Mouse (Mus musculus) neural tube, embryonic 14.5 days (tissue): Measurements from ENCODE around the gene Lonrf3. TPM values are rescaled to one million over a fixed set of nuclear protein-coding genes. Genes with fewer than 3 reads are reported as not detected.

ENCODE experiments used
- ATAC-seq: fragments of 200-750 bp; cut with Nextera tagmentation; 2 replicates; pipeline ENCODE4 v1.8.0; 2017; ENCODE audit warnings: low read depth, mild to moderate bottlenecking, moderate TSS enrichment, moderate library complexity
- H3K27ac ChIP-seq: fragments of 300-500 bp; sonication (generic); 2 replicates; pipeline ENCODE4 v1.5.1; 2014; ENCODE audit warnings: low read depth, mild to moderate bottlenecking, control low read depth, low read length, moderate library complexity, mixed read lengths
- H3K27me3 ChIP-seq: fragments of 300-500 bp; sonication (generic); 2 replicates; pipeline ENCODE4 v1.6.1; 2014; ENCODE audit warnings: low read length; ENCODE audit not compliant: control insufficient read depth, insufficient read depth
- H3K36me3 ChIP-seq: fragments of 300-500 bp; sonication (generic); 2 replicates; pipeline ENCODE4 v1.6.1; 2014; ENCODE audit warnings: low read length, mixed read lengths; ENCODE audit not compliant: control insufficient read depth, insufficient read depth
- H3K4me1 ChIP-seq: fragments of 300-500 bp; sonication (generic); 2 replicates; pipeline ENCODE4 v1.6.1; 2014; ENCODE audit warnings: low read length; ENCODE audit not compliant: control insufficient read depth, insufficient read depth
- H3K4me2 ChIP-seq: fragments of 300-500 bp; sonication (generic); 2 replicates; pipeline ENCODE4 v1.6.1; 2014; ENCODE audit warnings: mild to moderate bottlenecking, low read depth, low read length, control low read depth
- H3K4me3 ChIP-seq: fragments of 300-500 bp; sonication (generic); 2 replicates; pipeline ENCODE4 v1.5.1; 2014; ENCODE audit warnings: low read depth, low read length, control low read depth, mixed read lengths
- H3K9ac ChIP-seq: fragments of 300-500 bp; sonication (generic); replicated peaks from 2 replicates; pipeline ENCODE4 v1.6.1; 2014; ENCODE audit warnings: low read depth, mild to moderate bottlenecking, control low read depth, low read length, mixed read lengths
- H3K9me3 ChIP-seq: fragments of 300-500 bp; sonication (generic); 2 replicates; pipeline ENCODE4 v1.6.1; 2016; ENCODE audit warnings: low read length; ENCODE audit not compliant: control insufficient read depth
- WGBS: fragments of 180-500 bp; shearing (Covaris S2); extraction: QIAGEN DNeasy Blood & Tissue Kit; methylation state at CpG from one replicate; pipeline ENCODE4 v1.1.7; 2014; 5-methylcytosine and 5-hydroxymethylcytosine counted together
- microRNA-seq: library from miRNA; unstranded; fragments of <30 nt; microRNA quantifications from one replicate; pipeline ENCODE4, GENCODE M21; 2016
- polyA plus RNA-seq: library from polyadenylated mRNA; unstranded; fragments of >200 nt; fragmentation: Nextera tagmentation; extraction: Ambion mirVana; gene quantifications from 2 replicates; pipeline ENCODE4 v1.2.1, GENCODE M21; 2014

Gene Lonrf3
- polyA plus RNA-seq, 1 experiment from 2014 or later = 0.20 TPM

- H3K4me1 ChIP-seq = no peaks in the 10 kb centered on the region
- H3K36me3 ChIP-seq = no peaks in the 10 kb centered on the region
- H3K9me3 ChIP-seq = no peaks in the 10 kb centered on the region
- H3K4me2 ChIP-seq = no peak overlapping the region
- no peaks in the 10 kb centered on the region for H3K27me3 ChIP-seq
- no peak overlapping the region for H3K27ac ChIP-seq
- H3K9ac ChIP-seq = no peak overlapping the region
- 62% methylated on average over 3 of the region's 3 CpGs for WGBS
- H3K4me3 ChIP-seq = no peak overlapping the region
- ATAC-seq = no peak
Observed at GRCm38 (mm10) chrX:36389971-36390370, 61.8 kb downstream of the Lonrf3 start.

- no peak for ATAC-seq
- Histone ChIP-seq H3K9me3 (no peaks in the 10 kb centered on the region), H3K27me3 (no peaks in the 10 kb centered on the region), H3K4me1 (no peaks in the 10 kb centered on the region), H3K27ac (no peak overlapping the region), H3K36me3 (no peaks in the 10 kb centered on the region), H3K4me2 (no peak overlapping the region), H3K4me3 (no peak overlapping the region), H3K9ac (no peak overlapping the region)
- 71% methylated on average over 2 of the region's 2 CpGs for WGBS
Observed at GRCm38 (mm10) chrX:36390503-36390902, 62.4 kb downstream of the Lonrf3 start.

GRCm38 (mm10) chrX:36392672-36393071 lies 64.5 kb downstream of the Lonrf3 start:
- no peak overlapping the region for H3K27ac ChIP-seq
- no peak for ATAC-seq
- H3K36me3 ChIP-seq = no peaks in the 10 kb centered on the region
- H3K9ac ChIP-seq = no peak overlapping the region
- H3K4me1 ChIP-seq = no peaks in the 10 kb centered on the region
- no peak overlapping the region for H3K4me2 ChIP-seq
- 71% methylated on average over 6 of the region's 6 CpGs for WGBS
- no peak overlapping the region for H3K4me3 ChIP-seq
- no peaks in the 10 kb centered on the region for H3K9me3 ChIP-seq
- H3K27me3 ChIP-seq = no peaks in the 10 kb centered on the region

- H3K4me1 ChIP-seq = no peaks in the 10 kb centered on the region
- H3K9ac ChIP-seq = no peak overlapping the region
- no peaks in the 10 kb centered on the region for H3K9me3 ChIP-seq
- no peak overlapping the region for H3K4me2 ChIP-seq
- peak; percentile 54; the same call in 1 of the 2 replicates for ATAC-seq
- no peaks in the 10 kb centered on the region for H3K36me3 ChIP-seq
- whole genome bisulfite sequencing = 48% methylated on average over 6 of the region's 6 CpGs
- H3K27me3 ChIP-seq = no peaks in the 10 kb centered on the region
- H3K4me3 ChIP-seq = no peak overlapping the region
- H3K27ac ChIP-seq = no peak overlapping the region
Observed at GRCm38 (mm10) chrX:36393279-36393678, 65.1 kb downstream of the Lonrf3 start.

GRCm38 (mm10) chrX:36400980-36401379 lies 72.8 kb downstream of the Lonrf3 start, which contains the start of gene Gm6268:
Gm6268 (plus strand) TSS chrX:36401280.
- no peaks in the 10 kb centered on the region for H3K27me3 ChIP-seq
- no peak for ATAC-seq
- no peaks in the 10 kb centered on the region for H3K4me1 ChIP-seq
- H3K9me3 ChIP-seq = no peaks in the 10 kb centered on the region
- H3K36me3 ChIP-seq = no peaks in the 10 kb centered on the region
- no peak within 1 kb of the TSS for H3K27ac ChIP-seq
- H3K4me3 ChIP-seq = no peak within 1 kb of the TSS
- H3K4me2 ChIP-seq = no peak within 1 kb of the TSS
- WGBS = 94% methylated on average over 13 of the region's 13 CpGs
- no peak within 1 kb of the TSS for H3K9ac ChIP-seq

GRCm38 (mm10) chrX:36402316-36402715 lies 74.2 kb downstream of the Lonrf3 start:
- no peak overlapping the region for H3K4me3 ChIP-seq
- H3K4me1 ChIP-seq = no peaks in the 10 kb centered on the region
- H3K27me3 ChIP-seq = no peaks in the 10 kb centered on the region
- H3K36me3 ChIP-seq = no peaks in the 10 kb centered on the region
- no peak overlapping the region for H3K27ac ChIP-seq
- ATAC-seq = no peak
- 62% methylated on average over 6 of the region's 6 CpGs for WGBS
- no peak overlapping the region for H3K9ac ChIP-seq
- no peaks in the 10 kb centered on the region for H3K9me3 ChIP-seq
- no peak overlapping the region for H3K4me2 ChIP-seq

Small RNA genes lying within 50 kb of the gene (microRNA-seq; reads per million reads assigned to microRNA genes)
- not detected for gene Gm44485

Other genes with a start within 250 kb of the Lonrf3 start
- 3.5 and 5.4 TPM in 2 replicates for gene Il13ra1, start 216.2 kb upstream of the Lonrf3 start, polyA plus RNA-seq
- 195 and 260 TPM in 2 replicates for gene Zcchc12, start 132.4 kb upstream of the Lonrf3 start, polyA plus RNA-seq
- gene Gm6268, start 72.9 kb downstream of the Lonrf3 start, polyA plus RNA-seq = not detected in 2 replicates
- gene Gm14569, start 163.5 kb downstream of the Lonrf3 start, polyA plus RNA-seq = 0.05 TPM in 1 of 2 replicates, not detected in the other